Mouse (Mus musculus) myocyte (in vitro differentiated cells): Measurements from ENCODE around the gene Fkbp4.

Experiments
- MAX ChIP-seq: IDR thresholded peaks from one replicate; pipeline ENCODE4 v1.6.1; 2011; ENCODE audit warnings: low read depth, mild to moderate bottlenecking, control low read depth
- POLR2A ChIP-seq: IDR thresholded peaks from one replicate; pipeline ENCODE4 v1.6.1; 2011; ENCODE audit warnings: low read depth, mild to moderate bottlenecking, control low read depth, moderate library complexity; ENCODE audit not compliant: insufficient read length
- POLR2AphosphoS2 ChIP-seq: IDR thresholded peaks from one replicate; pipeline ENCODE4 v1.6.1; 2011; ENCODE audit warnings: low read depth, control low read depth; ENCODE audit not compliant: insufficient read length
- REST ChIP-seq: IDR thresholded peaks from one replicate; pipeline ENCODE4 v1.6.1; 2011; ENCODE audit warnings: mild to moderate bottlenecking, control low read depth, moderate library complexity; ENCODE audit not compliant: insufficient read depth, insufficient read length
- TCF3 ChIP-seq: IDR thresholded peaks from one replicate; pipeline ENCODE4 v1.6.1; 2011; ENCODE audit warnings: low read depth, control low read depth; ENCODE audit not compliant: insufficient read length
- USF1 ChIP-seq: IDR thresholded peaks from one replicate; pipeline ENCODE4 v1.6.1; 2011; ENCODE audit warnings: low read depth, mild to moderate bottlenecking, control low read depth, moderate library complexity

DNA sequence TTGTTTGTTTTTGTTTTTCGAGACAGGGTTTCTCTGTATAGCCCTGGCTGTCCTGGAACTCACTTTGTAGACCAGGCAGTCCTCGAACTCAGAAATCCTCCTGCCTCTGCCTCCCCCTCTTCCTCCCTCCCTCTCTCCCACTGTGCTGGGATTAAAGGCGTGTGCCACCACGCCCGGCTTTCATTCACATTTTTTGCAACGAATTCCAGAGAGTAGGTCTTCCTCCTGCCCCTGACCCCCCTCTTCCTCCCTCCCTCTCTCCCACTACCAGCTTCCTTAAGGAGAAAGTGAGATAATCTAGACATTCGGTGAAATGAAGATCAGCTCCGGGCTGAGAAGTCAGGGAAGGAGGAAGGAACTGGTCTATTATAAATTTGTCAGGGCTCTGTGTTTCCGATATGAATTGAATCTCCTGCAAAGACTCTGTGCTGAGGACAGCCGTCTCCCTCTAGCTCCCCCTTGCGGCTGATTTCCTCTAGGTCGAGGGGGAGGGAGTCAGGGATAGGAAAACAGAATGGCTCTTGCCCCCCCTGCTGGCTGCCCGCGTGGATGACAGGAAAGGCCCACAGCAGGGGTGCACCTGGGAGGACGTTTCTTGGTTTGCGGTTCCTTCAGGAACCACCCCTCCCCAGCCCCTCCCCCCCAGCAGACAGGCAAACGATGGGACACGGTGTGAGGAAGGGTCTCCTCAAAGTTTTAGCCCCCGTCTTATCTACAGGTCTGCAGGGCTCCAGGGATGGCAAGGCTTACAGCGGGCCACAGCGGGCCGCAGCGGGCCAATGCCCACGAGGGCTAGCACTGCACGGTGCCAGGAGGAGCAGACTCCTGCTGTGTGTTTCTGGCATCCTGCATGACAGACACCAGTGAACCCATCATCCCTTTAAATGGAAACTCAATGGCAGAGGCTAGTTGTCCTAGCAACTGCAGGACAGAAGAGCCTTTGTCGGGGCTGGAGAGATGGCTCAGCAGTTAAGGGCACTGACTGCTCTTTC, 41.3 kb upstream of the Fkbp4 start:
- no peak for TF ChIP-seq POLR2A
- no peak for TF ChIP-seq MAX
- TF ChIP-seq TCF3: no peak
- no peak for TF ChIP-seq USF1
- TF ChIP-seq REST: no peak
- TF ChIP-seq POLR2AphosphoS2: no peak
